16 mouse cellular contexts compared by ENCODE assay signal in the genomic region with DNA sequence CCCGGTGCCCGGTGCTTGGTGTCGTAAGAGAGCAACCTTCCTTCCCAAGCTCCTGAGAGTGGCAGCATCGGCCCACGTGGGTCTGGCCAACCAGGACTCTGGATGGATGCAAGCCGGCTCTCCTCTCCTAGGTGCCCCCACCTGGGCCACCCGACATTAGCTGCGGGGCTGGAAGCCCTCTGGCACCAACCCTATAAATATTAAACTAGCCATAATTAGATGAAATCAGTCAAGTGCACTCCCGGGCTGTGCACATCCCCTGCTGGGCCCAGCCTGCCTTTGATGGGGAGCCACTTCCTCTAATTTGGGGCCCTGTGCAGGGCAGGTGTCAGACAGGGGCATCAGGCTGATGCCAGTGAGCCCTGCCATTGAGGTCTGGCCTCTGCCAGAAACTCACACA.
DNase-seq lines count a peak whose midpoint lies in the region; ATAC-seq lines count a peak whose summit lies in the region.
"Had no signal": no experiment of that assay in that cellular context is flagged by ENCODE, and none has a peak within 500 bp of the region (broad histone marks: within the 10 kb centered on the region; RNA-seq: fewer than 3 reads in every experiment).

No protein-coding gene starts in this region.

- H3K27ac ChIP-seq in neural tube, embryonic 11.5 days (ENCODE audit: low read depth, low read length), result no peak overlapping the region
- H3K27ac ChIP-seq in forebrain, embryonic 14.5 days (ENCODE audit: low read depth, low read length), result 0 out of 2 replicates have a peak overlapping the region, but pooled peaks have one; percentile 11
- H3K27ac ChIP-seq in midbrain, embryonic 15.5 days, result peak overlapping the region; percentile 58
- H3K27ac ChIP-seq: embryonic facial prominence, embryonic 10.5 days; heart, embryonic 13.5 days; layer of hippocampus, adult 2 months had no signal

- H3K4me3 ChIP-seq in neural tube, embryonic 11.5 days (ENCODE audit: low read depth, low read length), result no peak overlapping the region
- no peak overlapping the region for H3K4me3 ChIP-seq in forebrain, embryonic 14.5 days (ENCODE audit: low read depth, low read length)
- H3K4me3 ChIP-seq in midbrain, embryonic 15.5 days, result no peak overlapping the region
- H3K4me3 ChIP-seq: embryonic facial prominence, embryonic 10.5 days; heart, embryonic 13.5 days; layer of hippocampus, adult 2 months had no signal

- DNase-seq in cerebellum, postnatal 14 days, result peak; percentile 27 to 55
- no peak for DNase-seq in cerebellum, adult 18-20 months
- DNase-seq in neural tube, embryonic 11.5 days (ENCODE audit: low spot score), result no peak
- DNase-seq in neural tube, embryonic 10.5 days (ENCODE audit: extremely low spot score, low spot score), result no peak
- DNase-seq in forebrain, embryonic 14.5 days (ENCODE audit: low spot score), result peak; percentile 48
- no peak for DNase-seq in thymus, postnatal 25 days
- DNase-seq: cerebellum, adult 9-11 months; gastrocnemius, postnatal 36 days; thymus, adult 2 months had no signal

- no peaks in the 10 kb centered on the region for H3K9me3 ChIP-seq in neural tube, embryonic 11.5 days (ENCODE audit: control insufficient read depth, low read length)
- H3K9me3 ChIP-seq in forebrain, embryonic 14.5 days (replicated peaks; ENCODE audit: control insufficient read depth, low read length), result no peaks in the 10 kb centered on the region; the same call in 1 of the 2 replicates
- no peaks in the 10 kb centered on the region for H3K9me3 ChIP-seq in midbrain, embryonic 15.5 days
- H3K9me3 ChIP-seq: embryonic facial prominence, embryonic 10.5 days; heart, embryonic 13.5 days had no signal

- H3K9ac ChIP-seq in neural tube, embryonic 11.5 days (ENCODE audit: low read length), result peak overlapping the region; percentile 32; the same call in 1 of the 2 replicates
- H3K9ac ChIP-seq in forebrain, embryonic 14.5 days (ENCODE audit: low read length), result no peak overlapping the region
- H3K9ac ChIP-seq in midbrain, embryonic 15.5 days, result no peak overlapping the region
- H3K9ac ChIP-seq: heart, embryonic 13.5 days had no signal

- ATAC-seq in neural tube, embryonic 11.5 days (ENCODE audit: insufficient read depth, low FRiP score, low TSS enrichment), result no peak
- ATAC-seq in forebrain, embryonic 14.5 days, result peak; percentile 54
- peak; percentile 78 for ATAC-seq in midbrain, embryonic 15.5 days (replicated peaks)
- no peak for ATAC-seq in megakaryocyte, adult 5-6 weeks (ENCODE audit: poor library complexity, severe bottlenecking)
- ATAC-seq: lung, postnatal 0 days had no signal

- no peak overlapping the region for H3K4me2 ChIP-seq in neural tube, embryonic 11.5 days (ENCODE audit: low read depth)
- H3K4me2 ChIP-seq in forebrain, embryonic 14.5 days (ENCODE audit: low read length), result no peak overlapping the region
- H3K4me2 ChIP-seq in midbrain, embryonic 15.5 days, result no peak overlapping the region
- H3K4me2 ChIP-seq: heart, embryonic 13.5 days; liver, embryonic 11.5 days had no signal

- 73% methylated on average over 9 of the region's 9 CpGs for WGBS in neural tube, embryonic 11.5 days
- WGBS in forebrain, embryonic 14.5 days, result 37% methylated on average over 9 of the region's 9 CpGs
- WGBS in midbrain, embryonic 15.5 days, result 41% methylated on average over 9 of the region's 9 CpGs

- peaks cover 3% of the 10 kb centered on the region; the same call in 1 of the 2 replicates for H3K4me1 ChIP-seq in neural tube, embryonic 11.5 days (ENCODE audit: control insufficient read depth, insufficient read depth, low read length)
- peaks cover 19% of the 10 kb centered on the region; the same call in 1 of the 2 replicates for H3K4me1 ChIP-seq in forebrain, embryonic 14.5 days (ENCODE audit: control insufficient read depth, insufficient read depth, low read length)
- peaks cover 30% of the 10 kb centered on the region for H3K4me1 ChIP-seq in midbrain, embryonic 15.5 days

- no peaks in the 10 kb centered on the region for H3K27me3 ChIP-seq in neural tube, embryonic 11.5 days (ENCODE audit: control insufficient read depth, insufficient read depth, low read length)
- H3K27me3 ChIP-seq in forebrain, embryonic 14.5 days (replicated peaks; ENCODE audit: control insufficient read depth, insufficient read depth, low read length), result no peaks in the 10 kb centered on the region
- no peaks in the 10 kb centered on the region for H3K27me3 ChIP-seq in midbrain, embryonic 15.5 days (replicated peaks)

- H3K36me3 ChIP-seq in neural tube, embryonic 11.5 days (ENCODE audit: control insufficient read depth, insufficient read depth, low read length), result no peaks in the 10 kb centered on the region
- no peaks in the 10 kb centered on the region for H3K36me3 ChIP-seq in forebrain, embryonic 14.5 days (ENCODE audit: control insufficient read depth, insufficient read depth, low read length)
- no peaks in the 10 kb centered on the region for H3K36me3 ChIP-seq in midbrain, embryonic 15.5 days (replicated peaks)
- H3K36me3 ChIP-seq: embryonic facial prominence, embryonic 10.5 days; heart, embryonic 13.5 days had no signal

Comparison
In these comparisons a context has a peak if more than half of its experiments do, and no peak if none do; other contexts are left out.
1. DNase-seq: peak in cerebellum, postnatal 14 days (2 of 2) and forebrain, embryonic 14.5 days (single experiment); none in cerebellum, adult 18-20 months (0 of 2), neural tube, embryonic 11.5 days (single experiment), neural tube, embryonic 10.5 days (single experiment) and thymus, postnatal 25 days (single experiment).
2. ATAC-seq: peak in forebrain, embryonic 14.5 days (single experiment) and midbrain, embryonic 15.5 days (single experiment); none in neural tube, embryonic 11.5 days (single experiment) and megakaryocyte, adult 5-6 weeks (single experiment).